In the genomic region with DNA sequence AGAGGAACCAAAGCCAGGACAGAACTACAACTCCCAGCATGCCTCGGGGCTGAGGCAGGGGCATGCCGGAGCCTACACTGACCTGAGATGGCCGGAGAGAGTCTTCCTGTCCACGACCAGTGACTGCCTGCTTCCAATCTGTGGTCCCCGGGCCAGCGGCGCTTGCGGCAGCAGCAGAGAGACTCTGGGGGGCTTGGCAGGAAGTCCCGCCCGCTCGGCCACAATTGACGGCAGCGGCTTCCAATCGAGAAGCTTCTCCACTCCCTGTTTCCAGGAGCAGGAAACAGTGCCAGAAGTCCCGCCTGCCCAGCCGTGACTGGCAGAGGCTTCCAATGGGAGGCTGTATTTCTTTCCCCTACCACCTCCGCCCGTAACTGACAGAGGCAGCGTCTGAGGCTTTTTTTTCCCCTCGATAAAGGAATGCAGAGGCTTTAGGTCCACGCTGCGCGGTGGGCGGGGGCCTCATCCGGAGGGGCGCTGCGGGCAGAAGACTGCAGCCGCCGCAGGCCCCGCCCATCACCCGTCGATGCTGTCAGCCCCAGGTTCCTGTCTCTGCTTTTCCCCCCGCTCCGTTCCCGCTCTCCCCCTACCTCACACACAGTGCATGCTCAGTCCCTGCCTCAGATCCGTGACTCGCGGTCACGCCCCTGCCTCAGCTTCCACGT, we compare ENCODE assay signal across 8 mouse cellular contexts. TPM values are rescaled to one million over a fixed set of nuclear protein-coding genes. Genes with fewer than 3 reads are reported as not detected.
A peak's percentile ranks its signal among the peaks of the same experiment; 100 is the strongest.
DNase-seq lines count a peak whose midpoint lies in the region; ATAC-seq lines count a peak whose summit lies in the region.

No protein-coding gene starts in this region.

- peak overlapping the region; percentile 59 for H3K4me3 ChIP-seq in hindbrain, embryonic 10.5 days

- WGBS in hindbrain, embryonic 10.5 days, result under 1% methylated on average over 40 of the region's 40 CpGs

- ATAC-seq in frontal cortex, adult (ENCODE audit: low TSS enrichment), result peak; percentile 64

- H3K9me3 ChIP-seq in hindbrain, embryonic 10.5 days, result peaks cover 3% of the 10 kb centered on the region

- peaks cover 2% of the 10 kb centered on the region for H3K36me3 ChIP-seq in hindbrain, embryonic 10.5 days

- H3K4me1 ChIP-seq in hindbrain, embryonic 10.5 days (replicated peaks), result peaks cover 4% of the 10 kb centered on the region; the same call in 1 of the 2 replicates

- no peaks in the 10 kb centered on the region for H3K27me3 ChIP-seq in hindbrain, embryonic 10.5 days (ENCODE audit: insufficient read depth, poor library complexity, severe bottlenecking)

- peak; percentile 97 for DNase-seq in MN1 (ENCODE audit: low spot score)
- DNase-seq in cerebellum, adult 9-10 months, result peak; percentile 96
- DNase-seq in hindbrain, embryonic 10.5 days (ENCODE audit: low spot score), result peak; percentile 94
- DNase-seq in layer of hippocampus, adult 9-11 months, result peak; percentile 96
- peak; percentile 96 for DNase-seq in lung, postnatal 10 days
- DNase-seq in ovary, postnatal 36 days (ENCODE audit: low spot score), result peak; percentile 90
- peak; percentile 92 for DNase-seq in thymus, postnatal 25 days

- peak overlapping the region; percentile 88 for H3K27ac ChIP-seq in hindbrain, embryonic 10.5 days

RNA-seq across cellular contexts. Expression of a gene that starts 30.8 kb away (rescaled TPM):
- polyA plus RNA-seq in hindbrain, embryonic 10.5 days (2016; fragmentation: Nextera tagmentation; extraction: Ambion mirVana), result 18.7 and 21.1 TPM in 2 replicates

Comparison
In these comparisons a context has a peak if more than half of its experiments do, and no peak if none do; other contexts are left out.
1. Peak in every context shown above with its lines: DNase-seq, ATAC-seq, H3K4me3 ChIP-seq and H3K27ac ChIP-seq.